In the genomic region with DNA sequence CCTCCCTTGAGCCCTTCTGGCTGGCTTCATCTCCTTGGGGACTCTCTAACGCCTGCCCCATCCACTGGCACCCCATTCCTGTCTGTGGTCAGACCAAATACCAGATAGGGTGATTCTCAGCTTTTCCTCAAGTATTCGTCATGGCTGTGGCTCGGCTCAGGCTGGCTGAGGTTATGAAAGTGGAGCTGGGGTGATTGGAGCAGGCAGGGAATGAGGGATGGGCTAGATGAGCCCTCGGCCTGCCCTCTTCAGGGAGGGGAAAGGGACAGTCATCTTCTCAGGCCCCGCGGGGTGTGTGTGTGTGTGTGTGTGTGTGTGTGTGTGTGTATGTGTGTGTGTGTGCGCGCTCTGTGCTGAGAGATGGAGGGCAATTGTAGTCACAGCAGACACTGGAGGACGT, we compare ENCODE assay signal across 11 mouse cellular contexts. TPM values are rescaled to one million over a fixed set of nuclear protein-coding genes. Genes with fewer than 3 reads are reported as not detected.
DNase-seq lines count a peak whose midpoint lies in the region; ATAC-seq and TF ChIP-seq lines count a peak whose summit lies in the region.
"Had no signal": no experiment of that assay in that cellular context is flagged by ENCODE, and none has a peak within 500 bp of the region (broad histone marks: within the 10 kb centered on the region; RNA-seq: fewer than 3 reads in every experiment).

A gene (plus strand): TSS at position 334 of the 400 bp plus-strand sequence.

- peak; percentile 24 for DNase-seq in kidney, postnatal 14 days
- DNase-seq in kidney, adult 9 months, result no peak
- DNase-seq in MN1 (ENCODE audit: low spot score), result peak; percentile 69
- peak; percentile 50 for DNase-seq in adrenal gland, postnatal 25 days
- no peak for DNase-seq in limb, embryonic 14.5 days (ENCODE audit: low spot score)
- DNase-seq in urinary bladder, adult 18-20 months (ENCODE audit: low spot score in 2 of 2), result no peak
- no peak for DNase-seq in right cerebral cortex, postnatal 10 days (ENCODE audit: low spot score in 2 of 2)
- DNase-seq: cerebellum, postnatal 14 days; right cerebral cortex, adult 18-20 months; thymus, postnatal 25 days had no signal

- no peak within 1 kb of the TSS for H3K4me3 ChIP-seq in limb, embryonic 14.5 days (replicated peaks; ENCODE audit: low read length)

- H3K9ac ChIP-seq in limb, embryonic 14.5 days (ENCODE audit: low read depth, low read length, severe bottlenecking), result no peak within 1 kb of the TSS

- no peaks in the 10 kb centered on the region for H3K9me3 ChIP-seq in limb, embryonic 14.5 days (ENCODE audit: control insufficient read depth, low read length)

- H3K27ac ChIP-seq in limb, embryonic 14.5 days (replicated peaks; ENCODE audit: low read depth, low read length), result 0 out of 2 replicates have a peak within 1 kb of the TSS, but pooled peaks have one; percentile 5

- peaks cover 14% of the 10 kb centered on the region; the same call in 1 of the 2 replicates for H3K4me1 ChIP-seq in limb, embryonic 14.5 days (ENCODE audit: control insufficient read depth, insufficient read depth, low read length)

- 51% methylated on average over 7 of the region's 9 CpGs for WGBS in limb, embryonic 14.5 days

- ATAC-seq in limb, embryonic 14.5 days (ENCODE audit: low FRiP score, low read depth), result no peak

- TF ChIP-seq POLR2A in limb, embryonic 14.5 days (IDR thresholded peaks at IDR 0.05; ENCODE audit: borderline replicate concordance, extremely low read depth, insufficient read depth, insufficient read length), result no peak

- H3K27me3 ChIP-seq in limb, embryonic 14.5 days (ENCODE audit: control insufficient read depth, insufficient read depth, low read length), result no peaks in the 10 kb centered on the region

- no peaks in the 10 kb centered on the region for H3K36me3 ChIP-seq in limb, embryonic 14.5 days (ENCODE audit: control insufficient read depth, insufficient read depth, low read length)

- H3K4me2 ChIP-seq in limb, embryonic 14.5 days (replicated peaks; ENCODE audit: low read depth, low read length, severe bottlenecking), result no peak within 1 kb of the TSS

RNA-seq across cellular contexts. Expression of the gene that starts here (rescaled TPM):
- total RNA-seq in adrenal gland, postnatal 25 days (2021), result 0.62 and 1.0 TPM in 2 replicates
- 4.9 and 6.7 TPM in 2 replicates for polyA plus RNA-seq in limb, embryonic 14.5 days (2012; rRNA removed)
- polyA plus RNA-seq in limb, embryonic 14.5 days (2014; fragmentation: Nextera tagmentation; extraction: Ambion mirVana), result 1.3 and 1.5 TPM in 2 replicates
- total RNA-seq: gastrocnemius, adult 18-20 months had no signal

Comparison
In these comparisons a context has a peak if more than half of its experiments do, and no peak if none do; other contexts are left out.
1. DNase-seq: peak in kidney, postnatal 14 days (single experiment), MN1 (single experiment) and adrenal gland, postnatal 25 days (single experiment); none in kidney, adult 9 months (single experiment), limb, embryonic 14.5 days (single experiment), urinary bladder, adult 18-20 months (0 of 2) and right cerebral cortex, postnatal 10 days (0 of 2).